Mouse (Mus musculus): Measurements from ENCODE around the gene Abhd13. TPM values are rescaled to one million over a fixed set of nuclear protein-coding genes. Genes with fewer than 3 reads are reported as not detected.

Gene Abhd13
- 16.2 and 17.2 TPM in 2 replicates for polyA plus RNA-seq (2015; fragmentation: Nextera tagmentation; extraction: Ambion mirVana)

GRCm38 (mm10) chr8:9977573-9978314, at the start of gene Abhd13, which contains the start of gene Lig4:
Abhd13 (plus strand) TSS chr8:9977707.
Lig4 (minus strand) TSS chr8:9977686.
- Histone ChIP-seq H3K4me3 (peak within 1 kb of the TSS; percentile 87), H3K27ac (peak within 1 kb of the TSS; percentile 84), H3K4me1 (peaks cover 31% of the 10 kb centered on the region), H3K4me2 (replicated peaks) (peak within 1 kb of the TSS; percentile 76), H3K27me3 (no peaks in the 10 kb centered on the region), H3K9me3 (no peaks in the 10 kb centered on the region), H3K36me3 (peaks cover 10% of the 10 kb centered on the region), H3K9ac (peak within 1 kb of the TSS; percentile 90)
- peak; percentile 71 for ATAC-seq (ENCODE audit: low FRiP score, low read depth)
- under 1% methylated on average over 67 of the region's 68 CpGs for WGBS

- ATAC-seq (ENCODE audit: low FRiP score, low read depth), result no peak
- H3K27ac ChIP-seq, result no peak overlapping the region
- H3K4me3 ChIP-seq, result no peak overlapping the region
- H3K4me2 ChIP-seq (replicated peaks), result no peak overlapping the region
- no peaks in the 10 kb centered on the region for H3K9me3 ChIP-seq
- H3K4me1 ChIP-seq, result no peaks in the 10 kb centered on the region
- H3K36me3 ChIP-seq, result no peaks in the 10 kb centered on the region
- no peak overlapping the region for H3K9ac ChIP-seq
- H3K27me3 ChIP-seq, result 0 out of 2 replicates have a peak, but pooled peaks cover 4% of the 10 kb centered on the region
- WGBS, result 79% methylated on average over 14 of the region's 14 CpGs
Measured at GRCm38 (mm10) chr8:9929746-9930445, 47.6 kb upstream of the Abhd13 start.

- no peaks in the 10 kb centered on the region for H3K9me3 ChIP-seq
- H3K27ac ChIP-seq, result no peak overlapping the region
- no peak for ATAC-seq (ENCODE audit: low FRiP score, low read depth)
- H3K9ac ChIP-seq, result no peak overlapping the region
- no peak overlapping the region for H3K4me2 ChIP-seq (replicated peaks)
- H3K4me3 ChIP-seq, result no peak overlapping the region
- no peaks in the 10 kb centered on the region for H3K36me3 ChIP-seq
- H3K4me1 ChIP-seq, result no peaks in the 10 kb centered on the region
- 0 out of 2 replicates have a peak, but pooled peaks cover 4% of the 10 kb centered on the region for H3K27me3 ChIP-seq
Measured at GRCm38 (mm10) chr8:9932711-9933110, 44.8 kb upstream of the Abhd13 start.

- H3K4me1 ChIP-seq, result no peaks in the 10 kb centered on the region
- 34% methylated on average over 10 of the region's 10 CpGs for WGBS
Measured at GRCm38 (mm10) chr8:9934891-9935565, 42.5 kb upstream of the Abhd13 start.

GRCm38 (mm10) chr8:9935574-9935973, 41.9 kb upstream of the Abhd13 start:
- ATAC-seq (ENCODE audit: low FRiP score, low read depth), result no peak
- H3K36me3 ChIP-seq, result no peaks in the 10 kb centered on the region
- no peak overlapping the region for H3K4me3 ChIP-seq
- H3K27me3 ChIP-seq, result 0 out of 2 replicates have a peak, but pooled peaks cover 4% of the 10 kb centered on the region
- no peak overlapping the region for H3K9ac ChIP-seq
- no peak overlapping the region for H3K4me2 ChIP-seq (replicated peaks)
- no peak overlapping the region for H3K27ac ChIP-seq
- WGBS, result 68% methylated on average over 7 of the region's 7 CpGs
- H3K9me3 ChIP-seq, result no peaks in the 10 kb centered on the region
- no peaks in the 10 kb centered on the region for H3K4me1 ChIP-seq

More at GRCm38 (mm10) chr8:9934891-9935565, 42.5 kb upstream of the Abhd13 start:
- ATAC-seq (ENCODE audit: low FRiP score, low read depth), result no peak
- no peaks in the 10 kb centered on the region for H3K9me3 ChIP-seq
- no peak overlapping the region for H3K9ac ChIP-seq
- no peak overlapping the region for H3K4me2 ChIP-seq (replicated peaks)
- no peak overlapping the region for H3K4me3 ChIP-seq
- 0 out of 2 replicates have a peak, but pooled peaks cover 4% of the 10 kb centered on the region for H3K27me3 ChIP-seq
- no peaks in the 10 kb centered on the region for H3K36me3 ChIP-seq
- no peak overlapping the region for H3K27ac ChIP-seq

- Histone ChIP-seq H3K4me3 (no peak overlapping the region), H3K36me3 (no peaks in the 10 kb centered on the region), H3K27ac (no peak overlapping the region), H3K4me1 (no peaks in the 10 kb centered on the region), H3K9ac (no peak overlapping the region), H3K4me2 (replicated peaks) (no peak overlapping the region), H3K9me3 (no peaks in the 10 kb centered on the region), H3K27me3 (no peaks in the 10 kb centered on the region)
- WGBS, result 60% methylated on average over 10 of the region's 10 CpGs
- no peak for ATAC-seq (ENCODE audit: low FRiP score, low read depth)
Measured at GRCm38 (mm10) chr8:9949134-9949890, 28.2 kb upstream of the Abhd13 start.

- Histone ChIP-seq H3K9ac (no peak overlapping the region), H3K27ac (no peak overlapping the region), H3K4me2 (replicated peaks) (no peak overlapping the region), H3K36me3 (no peaks in the 10 kb centered on the region), H3K9me3 (no peaks in the 10 kb centered on the region), H3K27me3 (no peaks in the 10 kb centered on the region), H3K4me1 (no peaks in the 10 kb centered on the region), H3K4me3 (no peak overlapping the region)
- WGBS, result 63% methylated on average over 4 of the region's 4 CpGs
- no peak for ATAC-seq (ENCODE audit: low FRiP score, low read depth)
Measured at GRCm38 (mm10) chr8:9958338-9958737, 19.2 kb upstream of the Abhd13 start.

- ATAC-seq (ENCODE audit: low FRiP score, low read depth), result no peak
- Histone ChIP-seq H3K9me3 (no peaks in the 10 kb centered on the region), H3K27ac (no peak overlapping the region), H3K27me3 (no peaks in the 10 kb centered on the region), H3K36me3 (no peaks in the 10 kb centered on the region), H3K4me2 (replicated peaks) (no peak overlapping the region), H3K4me1 (no peaks in the 10 kb centered on the region), H3K9ac (no peak overlapping the region), H3K4me3 (no peak overlapping the region)
- 90% methylated on average over 2 of the region's 2 CpGs for WGBS
Measured at GRCm38 (mm10) chr8:9959919-9960318, 17.6 kb upstream of the Abhd13 start.

GRCm38 (mm10) chr8:9971866-9972265, 5.6 kb upstream of the Abhd13 start:
- H3K36me3 ChIP-seq, result peaks cover 44% of the 10 kb centered on the region
- H3K27me3 ChIP-seq, result no peaks in the 10 kb centered on the region
- no peak overlapping the region for H3K9ac ChIP-seq
- peaks cover 10% of the 10 kb centered on the region for H3K4me1 ChIP-seq
- 93% methylated on average over 9 of the region's 9 CpGs for WGBS
- ATAC-seq (ENCODE audit: low FRiP score, low read depth), result no peak
- no peak overlapping the region for H3K4me2 ChIP-seq (replicated peaks)
- no peaks in the 10 kb centered on the region for H3K9me3 ChIP-seq
- H3K27ac ChIP-seq, result no peak overlapping the region
- H3K4me3 ChIP-seq, result no peak overlapping the region

- Histone ChIP-seq H3K4me2 (replicated peaks) (peak overlapping the region; percentile 76), H3K27me3 (no peaks in the 10 kb centered on the region), H3K4me3 (peak overlapping the region; percentile 78), H3K4me1 (peaks cover 31% of the 10 kb centered on the region), H3K36me3 (peaks cover 29% of the 10 kb centered on the region), H3K27ac (no peak overlapping the region), H3K9ac (peak overlapping the region; percentile 72; the same call in 1 of the 2 replicates), H3K9me3 (no peaks in the 10 kb centered on the region)
- ATAC-seq (ENCODE audit: low FRiP score, low read depth), result no peak
- WGBS, result 48% methylated on average over 5 of the region's 5 CpGs
Measured at GRCm38 (mm10) chr8:9975276-9975675, 2.2 kb upstream of the Abhd13 start.

- Histone ChIP-seq H3K4me1 (peaks cover 31% of the 10 kb centered on the region), H3K4me2 (replicated peaks) (peak overlapping the region; percentile 76), H3K4me3 (peak overlapping the region; percentile 78), H3K27ac (no peak overlapping the region), H3K36me3 (peaks cover 26% of the 10 kb centered on the region), H3K27me3 (no peaks in the 10 kb centered on the region), H3K9ac (peak overlapping the region; percentile 72), H3K9me3 (no peaks in the 10 kb centered on the region)
- WGBS, result under 1% methylated on average over 45 of the region's 47 CpGs
- peak; percentile 96 for ATAC-seq (ENCODE audit: low FRiP score, low read depth)
Measured at GRCm38 (mm10) chr8:9975898-9976611, 1.5 kb upstream of the Abhd13 start.
